Mouse (Mus musculus) embryonic facial prominence, embryonic 11.5 days (tissue): ENCODE results near the gene Tns2. TPM values are rescaled to one million over a fixed set of nuclear protein-coding genes. Genes with fewer than 3 reads are reported as not detected.
A peak's percentile ranks its signal among the peaks of the same experiment; 100 is the strongest.

Experiments used
- ATAC-seq: fragments of 200-750 bp; cut with Nextera tagmentation; replicated peaks from 2 replicates; pipeline ENCODE4 v1.8.0; 2017; ENCODE audit warnings: low read depth; ENCODE audit not compliant: insufficient number of reproducible peaks, low FRiP score, low TSS enrichment
- DNase-seq: peaks from one replicate; pipeline ENCODE4 v3.0.0-alpha.2; 2015; ENCODE audit warnings: low spot score
- H3K27ac ChIP-seq: fragments of 300-500 bp; sonication (generic); replicated peaks from 2 replicates; pipeline ENCODE4 v1.5.1; 2014; ENCODE audit warnings: mild to moderate bottlenecking, low read depth, low read length, control low read depth
- H3K27me3 ChIP-seq: fragments of 300-500 bp; sonication (generic); 2 replicates; pipeline ENCODE4 v1.6.1; 2014; ENCODE audit warnings: mild to moderate bottlenecking, low read length, moderate library complexity, mixed read lengths; ENCODE audit not compliant: control insufficient read depth, insufficient read depth
- H3K36me3 ChIP-seq: fragments of 300-500 bp; sonication (generic); replicated peaks from 2 replicates; pipeline ENCODE4 v1.6.1; 2014; ENCODE audit warnings: low read depth, mild to moderate bottlenecking, low read length, moderate library complexity, mixed read lengths; ENCODE audit not compliant: control insufficient read depth, insufficient read depth
- H3K4me1 ChIP-seq: fragments of 300-500 bp; sonication (generic); 2 replicates; pipeline ENCODE4 v1.6.1; 2014; ENCODE audit warnings: low read length, mixed read lengths; ENCODE audit not compliant: control insufficient read depth, insufficient read depth
- H3K4me2 ChIP-seq: fragments of 300-500 bp; sonication (generic); 2 replicates; pipeline ENCODE4 v1.6.1; 2014; ENCODE audit warnings: low read depth, mild to moderate bottlenecking, control low read depth, low read length, moderate library complexity
- H3K4me3 ChIP-seq: fragments of 300-500 bp; sonication (generic); 2 replicates; pipeline ENCODE4 v1.5.1; 2014; ENCODE audit warnings: low read depth, low read length, control low read depth
- H3K9ac ChIP-seq: fragments of 300-500 bp; sonication (generic); replicated peaks from 2 replicates; pipeline ENCODE4 v1.6.1; 2014; ENCODE audit warnings: mild to moderate bottlenecking, control low read depth, low read length
- H3K9me3 ChIP-seq: fragments of 300-500 bp; sonication (generic); replicated peaks from 2 replicates; pipeline ENCODE4 v1.6.1; 2016; ENCODE audit warnings: mild to moderate bottlenecking, low read length, inconsistent platforms, mixed read lengths; ENCODE audit not compliant: control insufficient read depth
- WGBS: fragments of 180-500 bp; shearing (Covaris S2); extraction: QIAGEN DNeasy Blood & Tissue Kit; methylation state at CpG from one replicate; pipeline ENCODE4 v1.1.7; 2014; 5-methylcytosine and 5-hydroxymethylcytosine counted together
- polyA plus RNA-seq: library from polyadenylated mRNA; unstranded; fragments of >200 nt; fragmentation: Nextera tagmentation; extraction: Ambion mirVana; gene quantifications from 2 replicates; pipeline ENCODE4 v1.2.1, GENCODE M21; 2014

The Tns2 gene
- polyA plus RNA-seq, 1 experiment from 2014 or later: 14.0 TPM

DNA sequence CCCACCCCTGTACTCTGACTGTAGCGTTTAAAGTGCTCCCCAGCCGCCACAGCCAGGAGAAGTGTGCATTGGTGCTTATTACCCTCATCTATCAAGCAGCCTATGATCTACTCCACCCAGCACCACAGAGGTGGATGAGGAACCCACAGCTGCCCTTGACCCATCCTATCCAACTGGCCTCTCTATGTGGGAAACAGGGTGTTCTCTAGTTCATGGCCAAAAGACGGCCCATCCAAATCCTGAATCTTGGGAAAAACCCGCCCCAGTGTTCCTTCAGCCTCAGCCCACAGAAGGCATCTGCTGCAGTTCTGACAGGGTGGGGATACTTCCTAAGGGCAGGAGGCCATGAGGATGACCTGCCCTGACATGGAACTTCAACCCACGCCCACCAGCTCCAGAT, 20.3 kb downstream of the Tns2 start:
- no peak overlapping the region for H3K9ac ChIP-seq
- 92% methylated on average over 5 of the region's 5 CpGs for WGBS
- DNase-seq (no peak), ATAC-seq (no peak)
- peaks cover 8% of the 10 kb centered on the region for H3K36me3 ChIP-seq
- no peak overlapping the region for H3K4me3 ChIP-seq
- no peak overlapping the region for H3K27ac ChIP-seq
- no peaks in the 10 kb centered on the region for H3K4me1 ChIP-seq
- H3K9me3 ChIP-seq: no peaks in the 10 kb centered on the region
- H3K4me2 ChIP-seq: no peak overlapping the region
- H3K27me3 ChIP-seq: no peaks in the 10 kb centered on the region

DNA sequence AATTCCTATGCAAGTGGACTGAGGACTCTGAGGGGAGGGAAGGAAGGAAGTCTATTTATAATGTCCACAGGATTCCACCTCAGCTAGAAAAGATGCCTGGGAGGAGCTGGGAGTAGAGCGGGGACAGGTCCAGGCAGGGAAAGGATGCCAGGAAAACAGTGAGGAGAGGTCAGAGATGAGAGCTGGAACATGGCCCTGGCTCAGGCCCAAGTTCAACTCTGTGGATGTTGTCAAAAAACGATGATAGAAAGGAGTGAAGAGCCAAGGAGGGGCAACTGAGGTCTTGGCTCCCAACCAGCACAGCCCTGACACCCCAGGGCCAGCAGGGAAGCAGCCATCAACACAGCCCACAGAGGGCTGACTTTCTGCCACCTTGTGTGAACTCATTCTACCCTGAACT, 26.1 kb downstream of the Tns2 start:
- ATAC-seq (no peak), DNase-seq (no peak)
- Histone ChIP-seq H3K9me3 (no peaks in the 10 kb centered on the region), H3K4me3 (no peak overlapping the region), H3K9ac (no peak overlapping the region), H3K27me3 (no peaks in the 10 kb centered on the region), H3K4me2 (no peak overlapping the region), H3K27ac (no peak overlapping the region), H3K4me1 (no peaks in the 10 kb centered on the region), H3K36me3 (peaks cover 8% of the 10 kb centered on the region)
- WGBS: 75% methylated on average over 2 of the region's 2 CpGs

DNA sequence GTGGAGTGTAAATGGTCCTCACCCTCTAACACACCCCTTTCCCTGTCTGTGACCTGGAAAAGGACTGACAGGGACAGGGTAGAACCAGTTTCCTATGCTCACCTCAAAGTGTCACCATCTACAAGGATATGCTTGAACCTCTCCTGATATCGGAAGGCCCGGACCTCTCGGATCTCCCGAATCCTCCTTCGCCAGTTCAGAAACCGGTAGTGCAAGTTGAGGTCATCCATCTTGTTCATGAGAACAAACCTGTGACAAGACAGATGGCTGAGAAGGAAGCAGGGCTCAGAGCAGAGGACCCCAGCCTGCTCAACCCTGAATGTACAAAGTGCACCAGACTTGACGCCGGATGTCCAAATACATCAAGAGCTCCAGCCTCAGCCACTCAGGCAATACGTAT, 33.1 kb downstream of the Tns2 start:
- Histone ChIP-seq H3K9me3 (no peaks in the 10 kb centered on the region), H3K36me3 (no peaks in the 10 kb centered on the region; the same call in 1 of the 2 replicates)

DNA sequence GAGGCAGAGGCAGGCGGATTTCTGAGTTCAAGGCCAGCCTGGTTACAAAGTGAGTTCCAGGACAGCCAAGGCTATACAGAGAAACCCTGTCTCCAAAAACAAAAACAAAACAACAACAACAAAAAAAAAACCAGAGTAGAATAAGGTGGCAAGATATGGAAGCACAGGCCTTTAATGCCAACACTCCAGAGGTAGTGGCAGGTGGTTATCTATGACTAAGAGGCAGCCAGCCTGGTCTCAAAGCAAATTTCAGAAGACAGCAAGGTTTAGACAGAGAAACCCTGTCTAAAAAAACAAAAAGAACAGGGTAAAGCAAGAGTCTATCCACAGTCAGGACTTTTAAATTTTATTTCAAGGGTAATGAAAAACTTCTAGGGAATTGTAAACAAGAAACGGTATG, 34.5 kb downstream of the Tns2 start:
- Histone ChIP-seq H3K4me1 (no peaks in the 10 kb centered on the region), H3K9me3 (no peaks in the 10 kb centered on the region), H3K36me3 (no peaks in the 10 kb centered on the region; the same call in 1 of the 2 replicates), H3K4me2 (no peak overlapping the region), H3K27ac (no peak overlapping the region), H3K4me3 (no peak overlapping the region), H3K9ac (no peak overlapping the region), H3K27me3 (no peaks in the 10 kb centered on the region)
- no peak for DNase-seq
- ATAC-seq: no peak
- WGBS: 90% methylated on average over 2 of the region's 2 CpGs

More for the DNA sequence above, 33.1 kb downstream of the Tns2 start:
- 93% methylated on average over 9 of the region's 9 CpGs for WGBS
- DNase-seq: no peak
- no peak overlapping the region for H3K4me3 ChIP-seq
- no peak overlapping the region for H3K27ac ChIP-seq
- H3K9ac ChIP-seq: no peak overlapping the region
- H3K27me3 ChIP-seq: no peaks in the 10 kb centered on the region
- ATAC-seq: no peak
- no peak overlapping the region for H3K4me2 ChIP-seq
- H3K4me1 ChIP-seq: no peaks in the 10 kb centered on the region

DNA sequence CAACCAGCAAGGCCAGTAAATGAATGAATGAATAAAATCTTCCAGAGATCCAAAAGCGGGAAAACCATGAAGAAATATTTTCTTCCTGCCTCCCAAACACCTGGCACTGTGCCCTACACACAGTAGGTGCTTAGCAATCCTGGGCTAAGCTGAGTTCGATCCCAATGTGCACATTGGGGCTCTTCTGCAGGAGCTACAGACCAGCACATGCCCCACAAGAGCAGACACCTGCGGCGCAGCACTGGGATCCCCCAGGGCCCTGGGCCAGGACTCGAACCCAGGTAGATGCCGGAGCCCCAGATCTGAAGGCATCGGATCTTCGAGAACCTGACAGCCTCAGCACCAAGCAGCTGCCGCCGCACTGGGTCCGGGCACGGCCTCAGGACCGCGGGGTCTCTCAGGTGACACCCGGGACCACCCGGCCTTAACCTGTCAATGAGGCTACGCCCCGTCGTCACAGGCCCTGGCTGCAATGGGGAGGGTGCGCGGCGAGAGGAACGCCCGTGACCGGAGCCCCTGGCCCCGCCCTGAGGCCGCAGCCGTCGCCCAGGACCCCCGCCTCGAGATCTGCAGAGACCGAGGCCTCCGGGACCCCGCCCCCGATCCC, 35.4 kb downstream of the Tns2 start:
- WGBS: 5% methylated on average over 31 of the region's 35 CpGs
- Histone ChIP-seq H3K4me2 (peak overlapping the region; percentile 77), H3K36me3 (no peaks in the 10 kb centered on the region; the same call in 1 of the 2 replicates), H3K4me1 (no peaks in the 10 kb centered on the region), H3K9me3 (no peaks in the 10 kb centered on the region), H3K4me3 (peak overlapping the region; percentile 61), H3K9ac (peak overlapping the region; percentile 68), H3K27ac (peak overlapping the region; percentile 3), H3K27me3 (no peaks in the 10 kb centered on the region)
- ATAC-seq: peak; percentile 73
- DNase-seq: no peak

DNA sequence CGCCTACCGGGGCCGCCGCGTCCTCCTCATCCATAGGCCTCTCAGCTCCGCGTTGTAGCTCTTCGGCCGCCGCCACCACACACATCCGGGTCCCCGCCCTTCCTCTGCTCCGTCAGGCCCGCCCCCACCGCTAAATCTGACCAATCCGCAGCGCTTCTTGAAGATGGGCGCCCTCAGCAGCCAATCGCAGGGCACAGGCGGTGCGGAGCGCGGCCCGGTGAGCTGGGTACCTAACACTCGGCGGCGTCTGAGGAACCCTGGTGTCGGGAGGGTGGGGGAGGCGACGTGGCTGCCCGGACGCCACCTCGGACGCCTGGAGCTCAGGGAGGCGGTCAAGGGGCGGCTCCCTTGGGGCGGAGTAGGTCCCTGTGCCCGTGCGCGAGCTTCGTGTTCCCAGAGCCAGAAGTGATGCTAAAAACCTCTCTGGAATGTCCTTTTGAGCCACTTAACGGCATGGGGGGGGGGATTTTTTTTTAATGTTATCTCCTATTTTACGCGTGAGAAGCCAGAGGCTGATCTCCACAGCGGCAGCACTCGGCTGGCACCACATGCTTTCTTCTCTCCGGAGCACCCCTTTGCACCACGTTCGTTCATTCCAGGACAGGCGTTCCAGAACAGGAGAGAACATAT, 36.0 kb downstream of the Tns2 start, which contains the start of gene Spryd3:
Gene Spryd3 (minus strand): TSS at position 106 of the 630 bp plus-strand sequence.
- under 1% methylated on average over 50 of the region's 50 CpGs for WGBS
- no peaks in the 10 kb centered on the region; the same call in 1 of the 2 replicates for H3K36me3 ChIP-seq
- no peaks in the 10 kb centered on the region for H3K9me3 ChIP-seq
- H3K9ac ChIP-seq: peak within 1 kb of the TSS; percentile 68
- H3K4me2 ChIP-seq: peak within 1 kb of the TSS; percentile 77
- H3K27ac ChIP-seq: peak within 1 kb of the TSS; percentile 38
- H3K27me3 ChIP-seq: no peaks in the 10 kb centered on the region
- peak; percentile 97 for DNase-seq
- peak; percentile 99 for ATAC-seq
- no peaks in the 10 kb centered on the region for H3K4me1 ChIP-seq
- H3K4me3 ChIP-seq: peak within 1 kb of the TSS; percentile 61

DNA sequence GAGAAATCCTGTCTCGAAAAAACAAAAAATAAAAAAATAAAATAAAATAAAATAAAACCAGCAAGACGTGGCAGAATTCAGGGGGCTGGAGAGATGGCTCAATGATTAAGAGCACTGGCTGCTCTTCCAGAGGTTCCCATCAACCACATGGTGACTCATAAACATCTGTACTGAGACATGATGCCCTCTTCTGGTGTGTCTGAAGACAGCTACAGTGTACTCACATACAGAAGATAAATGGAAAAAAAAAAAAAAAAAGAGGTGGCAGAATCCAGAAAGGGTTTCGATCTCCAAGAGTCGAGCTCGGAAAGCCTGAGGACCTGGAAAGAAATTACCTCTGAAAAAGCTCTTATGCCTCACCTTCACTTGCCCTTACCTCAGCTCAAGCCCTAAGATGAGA, 40.9 kb downstream of the Tns2 start:
- WGBS: 90% methylated on average over 5 of the region's 5 CpGs
- peaks cover 27% of the 10 kb centered on the region for H3K27me3 ChIP-seq
- no peak for DNase-seq

More for the DNA sequence above, 40.9 kb downstream of the Tns2 start:
- no peaks in the 10 kb centered on the region; the same call in 1 of the 2 replicates for H3K4me1 ChIP-seq
- H3K36me3 ChIP-seq: no peaks in the 10 kb centered on the region
- no peak overlapping the region for H3K4me3 ChIP-seq
- no peak for ATAC-seq
- H3K9me3 ChIP-seq: no peaks in the 10 kb centered on the region
- H3K4me2 ChIP-seq: no peak overlapping the region
- no peak overlapping the region for H3K9ac ChIP-seq
- H3K27ac ChIP-seq: no peak overlapping the region
